Mouse (Mus musculus): ENCODE results near the gene Sprr2i.

GRCm38 (mm10) chr3:92394301-92394700 is 13.5 kb upstream of the Sprr2i start:
- TF ChIP-seq POLR2A (IDR thresholded peaks at IDR 0.05; ENCODE audit: insufficient read length, low read depth) (no peak), MYOG (IDR thresholded peaks at IDR 0.05; ENCODE audit: control insufficient read depth in 1 of 3, insufficient read depth in 1 of 3, insufficient read length in 2 of 3, low read depth in 2 of 3) (no peak), TCF12 (IDR thresholded peaks at IDR 0.05; ENCODE audit: insufficient read depth, poor library complexity, severe bottlenecking) (no peak), MYOD1 (IDR thresholded peaks at IDR 0.05; ENCODE audit: control insufficient read depth in 1 of 3, insufficient read length in 2 of 3, low read depth in 2 of 3) (no peak), TCF3 (IDR thresholded peaks at IDR 0.05; ENCODE audit: insufficient read length, low read depth) (no peak), MAX (IDR thresholded peaks at IDR 0.05; ENCODE audit: low read depth) (no peak), POLR2AphosphoS2 (IDR thresholded peaks at IDR 0.05; ENCODE audit: insufficient read length, low read depth) (no peak), USF1 (IDR thresholded peaks at IDR 0.05; ENCODE audit: low read depth) (no peak)

Measured in myocyte (in vitro differentiated cells).